Mouse (Mus musculus) intestine, embryonic 15.5 days (tissue): ENCODE data around the gene Xylt1. TPM values are rescaled to one million over a fixed set of nuclear protein-coding genes. Genes with fewer than 3 reads are reported as not detected.

Experiments used
- ATAC-seq: fragments of 200-750 bp; cut with Nextera tagmentation; 2 replicates; pipeline ENCODE4 v1.8.0; 2017; ENCODE audit warnings: moderate TSS enrichment, moderate library complexity
- H3K27ac ChIP-seq: fragments of 300-500 bp; sonication (generic); 2 replicates; pipeline ENCODE4 v1.5.1; 2015; ENCODE audit warnings: mild to moderate bottlenecking, inconsistent platforms
- H3K27me3 ChIP-seq: fragments of 300-500 bp; sonication (generic); replicated peaks from 2 replicates; pipeline ENCODE4 v1.6.1; 2015; ENCODE audit warnings: inconsistent platforms
- H3K36me3 ChIP-seq: fragments of 300-500 bp; sonication (generic); 2 replicates; pipeline ENCODE4 v1.6.1; 2015; ENCODE audit warnings: inconsistent platforms
- H3K4me1 ChIP-seq: fragments of 300-500 bp; sonication (generic); replicated peaks from 2 replicates; pipeline ENCODE4 v1.6.1; 2015; ENCODE audit warnings: inconsistent platforms
- H3K4me2 ChIP-seq: fragments of 300-500 bp; sonication (generic); replicated peaks from 2 replicates; pipeline ENCODE4 v1.6.1; 2015; ENCODE audit warnings: mild to moderate bottlenecking, inconsistent platforms
- H3K4me3 ChIP-seq: fragments of 300-500 bp; sonication (generic); replicated peaks from 2 replicates; pipeline ENCODE4 v1.5.1; 2015; ENCODE audit warnings: inconsistent platforms
- H3K9ac ChIP-seq: fragments of 300-500 bp; sonication (generic); 2 replicates; pipeline ENCODE4 v1.6.1; 2015; ENCODE audit warnings: inconsistent platforms
- H3K9me3 ChIP-seq: fragments of 300-500 bp; sonication (generic); 2 replicates; pipeline ENCODE4 v1.6.1; 2016; ENCODE audit warnings: inconsistent platforms
- WGBS: fragments of 180-500 bp; shearing (Covaris S2); methylation state at CpG from one replicate; pipeline ENCODE4 v1.1.7; 2015; 5-methylcytosine and 5-hydroxymethylcytosine counted together
- polyA plus RNA-seq: library from polyadenylated mRNA; unstranded; fragments of >200 nt; fragmentation: Nextera tagmentation; extraction: Ambion mirVana; gene quantifications from 2 replicates; pipeline ENCODE4 v1.2.1, GENCODE M21; 2015

Xylt1 gene
- polyA plus RNA-seq, 1 experiment from 2014 or later = 0.68 TPM

DNA sequence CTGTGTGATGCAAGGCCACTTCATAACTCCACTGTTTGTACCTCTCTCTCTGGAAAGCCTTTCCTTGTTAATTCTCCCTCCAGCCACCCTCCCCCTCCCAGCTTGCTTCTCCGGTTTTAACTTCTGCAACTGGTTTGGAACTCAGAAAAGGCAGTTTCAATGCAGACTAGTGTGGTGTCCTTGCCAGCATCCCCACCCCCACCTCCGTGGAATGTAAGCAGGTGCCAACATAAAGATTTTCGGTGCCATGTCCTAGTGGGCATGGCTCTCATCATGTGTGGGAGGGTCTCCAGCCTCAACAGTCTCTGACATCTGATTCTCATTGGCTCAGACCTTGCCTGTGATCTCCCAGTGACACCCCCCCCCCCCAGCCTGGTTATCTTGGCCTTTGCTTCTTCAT is 160.9 kb downstream of the Xylt1 start:
- H3K9me3 ChIP-seq = no peaks in the 10 kb centered on the region
- no peak overlapping the region for H3K27ac ChIP-seq
- no peak for ATAC-seq
- no peak overlapping the region for H3K9ac ChIP-seq
- H3K27me3 ChIP-seq = no peaks in the 10 kb centered on the region
- H3K36me3 ChIP-seq = no peaks in the 10 kb centered on the region
- no peak overlapping the region for H3K4me2 ChIP-seq
- WGBS = 59% methylated on average over 3 of the region's 3 CpGs
- 0 out of 2 replicates have a peak, but pooled peaks cover 7% of the 10 kb centered on the region for H3K4me1 ChIP-seq
- no peak overlapping the region for H3K4me3 ChIP-seq

DNA sequence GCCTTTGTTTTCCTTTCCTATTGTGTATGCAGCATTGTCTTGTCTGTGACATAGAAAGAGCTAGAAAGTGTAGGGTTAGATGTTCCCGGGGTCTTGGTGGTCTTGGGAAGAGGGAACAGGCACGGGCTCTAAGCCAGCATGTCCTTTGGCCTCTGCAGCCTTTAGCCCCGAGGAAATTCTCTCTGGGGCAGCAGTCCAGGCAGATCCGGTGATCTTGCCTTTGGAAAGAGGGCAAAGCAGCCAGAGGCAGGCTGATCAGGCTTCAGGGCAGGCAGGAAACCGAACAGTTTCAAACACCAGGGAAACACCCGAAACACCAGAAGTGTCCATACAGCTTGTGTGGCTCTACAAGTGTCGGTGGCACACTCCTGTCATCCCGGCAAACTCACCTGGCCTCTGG is 162.3 kb downstream of the Xylt1 start:
- H3K9ac ChIP-seq = no peak overlapping the region
- H3K4me3 ChIP-seq = no peak overlapping the region
- H3K27me3 ChIP-seq = no peaks in the 10 kb centered on the region
- 58% methylated on average over 8 of the region's 8 CpGs for WGBS
- H3K4me1 ChIP-seq = 0 out of 2 replicates have a peak, but pooled peaks cover 7% of the 10 kb centered on the region
- no peaks in the 10 kb centered on the region for H3K9me3 ChIP-seq
- H3K27ac ChIP-seq = no peak overlapping the region
- no peaks in the 10 kb centered on the region for H3K36me3 ChIP-seq
- no peak overlapping the region for H3K4me2 ChIP-seq
- no peak for ATAC-seq

DNA sequence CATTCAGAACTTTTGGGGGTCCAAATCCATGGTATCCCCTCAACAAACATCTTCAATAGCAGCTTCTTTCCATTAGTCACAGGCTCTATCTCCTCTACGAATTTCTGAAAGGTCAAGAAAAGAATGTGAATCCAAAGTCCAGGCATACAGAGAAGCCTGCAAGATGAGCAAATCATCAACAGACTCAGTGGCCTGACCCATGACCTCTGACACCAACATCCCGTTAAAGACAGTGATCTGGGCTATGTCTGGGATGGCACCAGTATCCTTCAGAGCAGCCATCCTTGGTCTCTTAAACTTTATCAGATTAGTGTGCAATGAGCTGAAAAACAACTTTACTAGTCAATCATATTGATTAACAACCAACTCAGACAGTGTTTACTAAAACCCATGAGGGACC is 163.3 kb downstream of the Xylt1 start:
- Histone ChIP-seq H3K27ac (no peak overlapping the region), H3K9ac (no peak overlapping the region), H3K9me3 (no peaks in the 10 kb centered on the region), H3K4me3 (no peak overlapping the region), H3K27me3 (no peaks in the 10 kb centered on the region), H3K4me2 (no peak overlapping the region), H3K4me1 (0 out of 2 replicates have a peak, but pooled peaks cover 7% of the 10 kb centered on the region), H3K36me3 (no peaks in the 10 kb centered on the region)
- 27% methylated on average over 2 of the region's 2 CpGs for WGBS
- ATAC-seq = no peak

DNA sequence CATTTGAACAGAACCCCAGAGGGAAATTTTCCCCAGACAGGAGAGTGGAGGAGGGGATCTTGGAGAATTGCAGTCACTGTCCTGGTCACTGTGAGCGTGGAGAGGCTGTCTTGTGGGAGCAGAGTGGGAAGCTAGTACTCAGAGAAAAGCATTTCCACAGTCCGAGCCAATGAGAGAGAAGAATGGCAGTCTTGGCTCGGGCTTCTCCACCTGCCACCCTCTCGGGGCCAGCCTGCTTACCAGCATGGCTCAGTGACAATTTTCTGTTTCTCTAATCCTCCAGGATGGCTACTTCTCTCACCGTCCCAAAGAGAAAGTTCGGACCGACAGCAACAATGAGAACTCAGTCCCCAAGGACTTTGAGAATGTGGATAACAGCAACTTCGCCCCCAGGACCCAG is 167.5 kb downstream of the Xylt1 start:
- Histone ChIP-seq H3K36me3 (no peaks in the 10 kb centered on the region), H3K9ac (no peak overlapping the region), H3K4me2 (no peak overlapping the region), H3K27ac (no peak overlapping the region), H3K9me3 (no peaks in the 10 kb centered on the region), H3K4me1 (no peaks in the 10 kb centered on the region), H3K4me3 (no peak overlapping the region), H3K27me3 (no peaks in the 10 kb centered on the region)
- WGBS = 82% methylated on average over 8 of the region's 8 CpGs
- no peak for ATAC-seq

DNA sequence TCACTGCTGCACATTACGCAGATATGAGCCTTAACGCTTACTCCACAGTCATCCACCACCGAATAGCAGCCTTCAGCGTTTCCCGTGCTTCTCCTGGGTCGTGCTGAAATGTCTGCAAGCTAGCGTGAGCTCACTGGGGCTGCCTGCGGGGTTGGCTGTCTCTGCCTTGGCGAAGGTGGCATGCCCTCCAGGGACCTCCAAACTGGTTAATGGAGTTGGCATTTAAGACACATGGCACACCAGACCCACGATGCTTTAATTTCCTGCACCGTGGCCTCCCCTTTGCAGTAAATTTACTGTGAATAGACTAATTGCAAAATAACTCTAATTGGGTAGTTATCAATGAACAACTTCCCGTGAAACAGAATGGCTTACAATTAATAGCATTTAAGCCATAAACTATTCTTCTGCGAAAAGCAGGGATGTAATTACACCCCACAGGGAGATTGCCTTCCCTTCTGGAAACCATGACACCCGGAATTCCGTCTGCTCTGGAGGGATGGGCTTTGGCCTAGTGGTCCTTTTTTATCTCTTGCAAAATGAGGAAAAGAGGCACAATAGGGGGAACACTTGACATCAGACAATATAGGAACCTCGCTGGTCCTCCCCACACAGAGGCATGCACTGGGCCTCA is 170.3 kb downstream of the Xylt1 start:
- Histone ChIP-seq H3K4me1 (no peaks in the 10 kb centered on the region; the same call in 1 of the 2 replicates), H3K9ac (no peak overlapping the region), H3K36me3 (no peaks in the 10 kb centered on the region), H3K4me2 (no peak overlapping the region), H3K27ac (no peak overlapping the region), H3K27me3 (no peaks in the 10 kb centered on the region), H3K4me3 (no peak overlapping the region), H3K9me3 (no peaks in the 10 kb centered on the region)
- WGBS = 79% methylated on average over 16 of the region's 16 CpGs
- no peak for ATAC-seq

DNA sequence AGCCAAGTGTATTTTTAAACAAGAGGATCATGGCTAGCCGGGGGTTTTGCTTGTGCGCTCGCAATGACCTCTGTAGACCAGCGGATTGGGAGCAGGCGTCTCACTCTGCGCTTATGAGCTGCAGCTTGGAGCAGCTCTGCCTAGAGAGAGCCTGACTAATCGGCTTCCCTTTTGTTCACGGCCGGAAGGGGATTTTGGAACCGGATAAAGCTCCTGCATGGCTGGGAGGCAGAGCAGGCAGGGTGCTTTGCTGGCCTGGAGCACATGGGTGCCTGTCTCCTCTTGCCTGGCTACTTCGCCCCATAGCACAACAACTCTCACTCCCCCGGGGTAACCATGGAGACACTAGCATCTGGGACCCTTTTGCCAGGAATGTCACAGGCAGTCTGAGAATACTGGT is 172.4 kb downstream of the Xylt1 start:
- Histone ChIP-seq H3K27ac (no peak overlapping the region), H3K4me2 (no peak overlapping the region), H3K4me3 (no peak overlapping the region), H3K9ac (no peak overlapping the region), H3K27me3 (no peaks in the 10 kb centered on the region), H3K4me1 (no peaks in the 10 kb centered on the region; the same call in 1 of the 2 replicates), H3K9me3 (no peaks in the 10 kb centered on the region), H3K36me3 (no peaks in the 10 kb centered on the region)
- WGBS = 62% methylated on average over 12 of the region's 12 CpGs
- ATAC-seq = no peak

DNA sequence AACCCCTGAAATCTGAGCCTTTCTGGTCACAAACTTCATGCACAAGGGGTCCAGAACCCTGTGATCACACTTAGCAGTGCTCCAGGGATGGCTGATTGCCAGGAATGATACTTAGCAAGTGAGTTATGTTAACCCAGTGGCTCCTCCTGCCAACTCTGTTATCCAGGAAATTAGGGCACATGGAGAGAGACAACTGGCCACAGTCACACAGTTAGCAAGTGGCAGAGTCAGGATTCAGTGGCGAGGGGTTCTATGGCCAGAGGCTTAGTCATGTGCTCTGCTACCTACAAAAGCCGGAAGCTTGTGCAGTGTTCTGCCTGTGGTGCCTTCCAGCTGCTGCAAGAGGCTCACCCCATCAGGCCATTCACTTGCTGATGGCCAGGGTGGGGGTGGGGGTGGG is 175.0 kb downstream of the Xylt1 start:
- no peak; the same call in 1 of the 2 replicates for ATAC-seq
- Histone ChIP-seq H3K27ac (no peak overlapping the region), H3K4me2 (no peak overlapping the region), H3K9me3 (no peaks in the 10 kb centered on the region), H3K4me3 (no peak overlapping the region), H3K27me3 (no peaks in the 10 kb centered on the region), H3K9ac (no peak overlapping the region), H3K4me1 (no peaks in the 10 kb centered on the region; the same call in 1 of the 2 replicates), H3K36me3 (no peaks in the 10 kb centered on the region)
- 62% methylated on average over 2 of the region's 2 CpGs for WGBS

DNA sequence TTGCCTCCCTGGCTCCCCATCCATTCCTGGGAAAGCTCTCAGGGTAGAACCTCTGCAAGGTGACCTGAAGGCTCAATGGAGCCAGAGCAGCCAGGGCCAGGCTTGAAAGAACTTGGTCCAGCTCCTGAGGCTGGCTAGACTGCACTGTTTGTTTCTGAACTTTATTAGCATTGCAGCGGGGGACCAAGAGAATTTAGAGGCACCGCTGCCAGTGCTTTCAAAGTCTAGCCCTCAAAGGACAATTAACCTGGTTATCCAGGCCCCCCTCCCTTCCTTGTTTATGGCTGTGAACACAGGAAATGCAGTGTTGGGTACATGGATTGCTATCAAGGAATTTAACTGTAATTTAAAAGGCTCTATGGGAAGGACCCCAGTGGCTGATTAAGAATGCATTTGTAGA is 177.4 kb downstream of the Xylt1 start:
- Histone ChIP-seq H3K36me3 (no peaks in the 10 kb centered on the region), H3K4me2 (no peak overlapping the region), H3K9me3 (no peaks in the 10 kb centered on the region), H3K27me3 (no peaks in the 10 kb centered on the region), H3K4me1 (no peaks in the 10 kb centered on the region; the same call in 1 of the 2 replicates), H3K27ac (no peak overlapping the region), H3K9ac (no peak overlapping the region), H3K4me3 (no peak overlapping the region)
- 58% methylated on average over 2 of the region's 2 CpGs for WGBS
- ATAC-seq = no peak

DNA sequence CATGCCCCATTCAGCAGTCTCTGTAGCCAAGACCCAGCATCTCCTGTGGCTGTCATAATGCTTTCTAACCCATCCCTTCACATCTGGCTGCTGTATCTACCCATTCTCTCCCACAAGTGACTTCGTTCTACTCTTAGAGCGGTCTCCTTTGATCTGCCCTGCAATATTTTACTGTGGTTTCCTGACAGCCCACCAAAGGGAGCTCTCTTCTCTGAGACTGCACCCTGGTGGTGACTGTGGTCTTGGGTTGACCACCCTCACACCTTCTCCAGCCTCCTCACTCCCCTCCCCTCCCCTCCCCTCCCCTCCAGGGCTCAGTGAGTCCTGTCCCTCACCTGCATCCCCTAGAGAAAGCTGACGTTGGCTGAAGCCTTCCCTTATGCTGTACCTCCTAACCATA is 178.3 kb downstream of the Xylt1 start:
- WGBS = 76% methylated on average over 3 of the region's 3 CpGs
- no peaks in the 10 kb centered on the region; the same call in 1 of the 2 replicates for H3K4me1 ChIP-seq

DNA sequence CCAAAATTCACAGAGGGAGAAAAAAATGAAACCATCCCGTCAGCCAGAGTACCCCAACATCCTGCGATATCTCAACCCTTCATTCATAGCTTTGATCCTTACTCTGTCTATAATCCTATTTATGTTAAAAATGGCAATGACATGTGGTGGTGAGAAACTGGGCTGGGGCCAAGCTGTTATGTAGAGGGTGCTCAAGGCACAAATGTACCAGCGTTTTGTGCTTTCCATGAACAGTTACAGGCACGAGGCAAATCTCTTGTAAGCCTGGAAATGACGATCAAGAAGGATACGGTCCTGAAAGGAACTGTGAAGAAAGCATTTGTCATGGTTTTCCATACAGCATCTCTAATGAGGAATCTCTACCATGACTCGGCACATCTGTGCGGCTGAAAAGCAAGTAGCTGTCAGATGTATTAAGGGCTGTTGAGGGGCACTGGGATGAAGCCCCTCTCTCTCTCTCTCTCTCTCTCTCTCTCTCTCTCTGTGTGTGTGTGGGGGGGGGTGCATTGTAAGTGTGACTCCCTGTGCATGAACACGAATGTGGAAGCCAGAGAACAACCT is 183.2 kb downstream of the Xylt1 start:
- Histone ChIP-seq H3K9me3 (no peaks in the 10 kb centered on the region), H3K4me3 (no peak overlapping the region)
- WGBS = 83% methylated on average over 9 of the region's 9 CpGs

More for the DNA sequence above, 178.3 kb downstream of the Xylt1 start:
- Histone ChIP-seq H3K4me3 (no peak overlapping the region), H3K9me3 (no peaks in the 10 kb centered on the region), H3K36me3 (no peaks in the 10 kb centered on the region), H3K27ac (no peak overlapping the region), H3K27me3 (no peaks in the 10 kb centered on the region), H3K4me2 (no peak overlapping the region), H3K9ac (no peak overlapping the region)
- no peak for ATAC-seq

DNA sequence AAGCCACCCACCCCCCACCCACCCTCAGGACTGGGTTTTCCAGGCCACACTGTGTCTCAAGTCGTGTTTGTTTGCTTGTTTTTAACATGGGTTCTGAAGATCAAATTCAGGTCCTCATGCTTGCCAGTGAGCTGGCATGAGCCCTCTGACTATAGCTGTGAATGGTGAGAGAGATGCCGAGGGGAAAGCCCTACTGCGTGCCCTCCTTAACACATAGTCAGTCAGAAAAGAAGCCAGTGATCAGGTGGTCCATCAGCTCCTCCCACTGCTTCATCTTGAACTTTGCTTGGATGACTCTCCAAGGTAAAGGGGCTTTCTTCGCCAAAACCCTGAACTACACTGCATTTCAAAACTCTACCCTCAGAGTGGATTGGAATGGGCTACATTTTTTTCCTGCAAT is 183.8 kb downstream of the Xylt1 start:
- Histone ChIP-seq H3K4me1 (0 out of 2 replicates have a peak, but pooled peaks cover 4% of the 10 kb centered on the region), H3K36me3 (no peaks in the 10 kb centered on the region), H3K27ac (no peak overlapping the region), H3K4me3 (no peak overlapping the region), H3K9me3 (no peaks in the 10 kb centered on the region), H3K4me2 (no peak overlapping the region), H3K27me3 (no peaks in the 10 kb centered on the region), H3K9ac (no peak overlapping the region)
- 83% methylated on average over 4 of the region's 4 CpGs for WGBS
- no peak for ATAC-seq

More for the DNA sequence above, 183.2 kb downstream of the Xylt1 start:
- no peak overlapping the region for H3K27ac ChIP-seq
- H3K36me3 ChIP-seq = no peaks in the 10 kb centered on the region
- no peak overlapping the region for H3K9ac ChIP-seq
- H3K27me3 ChIP-seq = no peaks in the 10 kb centered on the region
- no peak overlapping the region for H3K4me2 ChIP-seq
- 0 out of 2 replicates have a peak, but pooled peaks cover 4% of the 10 kb centered on the region for H3K4me1 ChIP-seq
- ATAC-seq = no peak

DNA sequence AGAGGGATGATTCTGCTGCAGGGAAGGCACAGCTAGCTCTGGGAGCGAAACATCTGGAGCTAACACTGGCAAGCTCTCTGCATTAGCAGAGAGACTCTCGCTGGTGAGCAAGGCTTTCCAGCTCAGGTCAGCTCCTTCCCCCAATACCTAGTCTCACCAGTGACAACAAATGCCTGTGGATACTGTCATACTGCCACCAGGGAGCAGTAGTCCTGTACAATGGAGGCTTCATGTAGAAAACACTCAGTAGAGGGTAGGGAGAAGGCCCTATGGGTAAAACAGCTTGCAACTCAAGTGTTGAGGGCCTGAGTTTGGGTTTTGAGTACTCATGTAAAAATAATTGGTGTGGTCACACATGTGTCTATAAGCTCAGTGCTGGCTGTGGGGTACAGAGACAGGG is 185.3 kb downstream of the Xylt1 start:
- Histone ChIP-seq H3K9ac (no peak overlapping the region), H3K4me1 (0 out of 2 replicates have a peak, but pooled peaks cover 4% of the 10 kb centered on the region), H3K9me3 (no peaks in the 10 kb centered on the region), H3K27me3 (no peaks in the 10 kb centered on the region), H3K4me2 (no peak overlapping the region), H3K4me3 (no peak overlapping the region), H3K27ac (no peak overlapping the region), H3K36me3 (no peaks in the 10 kb centered on the region)
- no peak for ATAC-seq
- WGBS = 72% methylated on average over 2 of the region's 2 CpGs

DNA sequence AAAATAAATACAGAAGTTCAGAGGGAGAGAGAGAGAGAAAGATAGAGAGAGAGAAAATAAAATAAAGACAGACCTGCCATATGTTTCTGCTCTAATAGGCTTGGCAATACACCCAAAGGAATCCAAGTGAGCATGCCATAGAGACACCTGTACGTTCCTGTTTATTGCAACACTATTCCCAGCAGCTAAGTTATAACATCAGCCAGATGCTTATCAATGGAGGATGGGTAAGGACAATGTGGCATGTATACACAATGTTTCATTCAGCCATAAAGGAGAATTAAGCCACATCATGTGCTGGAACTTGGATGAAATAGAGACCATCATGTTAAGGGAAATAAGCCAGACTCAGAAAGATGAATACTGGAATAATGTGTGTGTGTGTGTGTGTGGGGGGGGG is 186.1 kb downstream of the Xylt1 start:
- H3K27ac ChIP-seq = no peak overlapping the region
- no peaks in the 10 kb centered on the region for H3K36me3 ChIP-seq
- H3K4me2 ChIP-seq = no peak overlapping the region
- no peaks in the 10 kb centered on the region for H3K27me3 ChIP-seq
- H3K4me1 ChIP-seq = 0 out of 2 replicates have a peak, but pooled peaks cover 4% of the 10 kb centered on the region
- no peak overlapping the region for H3K4me3 ChIP-seq
- 63% methylated on average over 1 of the region's 1 CpGs for WGBS
- ATAC-seq = no peak
- no peaks in the 10 kb centered on the region for H3K9me3 ChIP-seq
- no peak overlapping the region for H3K9ac ChIP-seq
